Mouse (Mus musculus) lung, embryonic 16.5 days (tissue): ENCODE data around the gene Uchl3. TPM values are rescaled to one million over a fixed set of nuclear protein-coding genes. Genes with fewer than 3 reads are reported as not detected.

Experiments
- ATAC-seq: fragments of 200-750 bp; cut with Nextera tagmentation; 2 replicates; pipeline ENCODE4 v1.8.0; 2017; ENCODE audit warnings: low read depth, mild to moderate bottlenecking, moderate library complexity
- H3K27ac ChIP-seq: fragments of 300-500 bp; sonication (generic); 2 replicates; pipeline ENCODE4 v1.5.1; 2014; ENCODE audit warnings: mild to moderate bottlenecking, control low read depth, low read length
- H3K27me3 ChIP-seq: fragments of 300-500 bp; sonication (generic); 2 replicates; pipeline ENCODE4 v1.6.1; 2014; ENCODE audit warnings: low read depth, low read length, mixed read lengths; ENCODE audit not compliant: control insufficient read depth, insufficient read depth
- H3K36me3 ChIP-seq: fragments of 300-500 bp; sonication (generic); 2 replicates; pipeline ENCODE4 v1.6.1; 2014; ENCODE audit warnings: low read length; ENCODE audit not compliant: control insufficient read depth, insufficient read depth
- H3K4me1 ChIP-seq: fragments of 300-500 bp; sonication (generic); replicated peaks from 2 replicates; pipeline ENCODE4 v1.6.1; 2014; ENCODE audit warnings: low read length, mixed read lengths; ENCODE audit not compliant: control insufficient read depth, insufficient read depth
- H3K4me2 ChIP-seq: fragments of 300-500 bp; sonication (generic); 2 replicates; pipeline ENCODE4 v1.6.1; 2014; ENCODE audit warnings: low read depth, low read length, control low read depth
- H3K4me3 ChIP-seq: fragments of 300-500 bp; sonication (generic); 2 replicates; pipeline ENCODE4 v1.5.1; 2014; ENCODE audit warnings: mild to moderate bottlenecking, low read length, control low read depth
- H3K9ac ChIP-seq: fragments of 300-500 bp; sonication (generic); 2 replicates; pipeline ENCODE4 v1.6.1; 2014; ENCODE audit warnings: low read length, control low read depth
- H3K9me3 ChIP-seq: fragments of 300-500 bp; sonication (generic); 2 replicates; pipeline ENCODE4 v1.6.1; 2016; ENCODE audit warnings: low read length; ENCODE audit not compliant: control insufficient read depth
- WGBS: fragments of 180-500 bp; shearing (Covaris S2); extraction: QIAGEN DNeasy Blood & Tissue Kit; methylation state at CpG from one replicate; pipeline ENCODE4 v1.1.7; 2014; 5-methylcytosine and 5-hydroxymethylcytosine counted together
- polyA plus RNA-seq: library from polyadenylated mRNA; unstranded; fragments of >200 nt; fragmentation: Nextera tagmentation; extraction: Ambion mirVana; gene quantifications from 2 replicates; pipeline ENCODE4 v1.2.1, GENCODE M21; 2015

The Uchl3 gene
- polyA plus RNA-seq, 1 experiment from 2014 or later, result 98.5 TPM

DNA sequence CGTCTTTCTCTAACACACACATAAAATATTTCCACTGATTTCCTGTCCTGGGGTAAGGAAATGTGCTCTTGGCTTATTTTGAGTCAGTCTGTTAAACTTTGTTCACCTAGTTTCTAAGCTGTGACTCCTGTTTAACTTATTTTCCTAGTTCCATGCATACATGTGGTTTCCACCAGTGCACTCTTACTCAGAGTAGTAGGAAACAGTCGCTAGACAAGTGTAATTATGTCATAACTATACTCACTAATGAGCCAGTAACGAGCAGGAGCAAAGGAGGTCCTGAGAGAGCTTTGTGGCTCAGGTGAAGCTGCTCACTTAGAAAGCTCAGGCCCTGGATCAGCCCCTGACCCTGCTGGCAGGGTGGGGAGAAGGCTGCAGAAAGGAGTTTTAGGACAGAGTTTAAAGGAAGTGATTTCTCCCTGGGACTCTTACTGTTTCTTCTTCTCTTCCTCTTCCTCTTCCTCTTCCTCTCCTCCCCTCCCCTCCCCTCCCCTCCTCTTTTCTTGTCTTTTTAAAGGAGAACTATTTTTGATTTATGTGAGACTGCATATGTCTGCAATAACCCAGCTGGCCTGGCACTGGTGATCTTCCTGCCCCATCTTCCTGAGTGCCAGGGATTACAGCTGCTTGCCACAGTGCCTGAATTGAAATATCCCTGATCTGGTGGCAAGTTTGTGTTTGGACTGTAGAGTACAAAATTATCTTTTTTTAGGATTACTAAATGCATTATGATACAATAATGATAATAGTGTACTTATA lies 8.1 kb downstream of the Uchl3 start:
- Histone ChIP-seq H3K9ac (no peak overlapping the region), H3K4me2 (no peak overlapping the region), H3K36me3 (peaks cover 6% of the 10 kb centered on the region), H3K4me3 (no peak overlapping the region), H3K27me3 (no peaks in the 10 kb centered on the region), H3K4me1 (no peaks in the 10 kb centered on the region), H3K9me3 (no peaks in the 10 kb centered on the region), H3K27ac (no peak overlapping the region)
- ATAC-seq, result no peak
- 61% methylated on average over 3 of the region's 3 CpGs for WGBS

GRCm38 (mm10) chr14:101664274-101664673 lies 10.5 kb downstream of the Uchl3 start:
- no peak for ATAC-seq
- peaks cover 6% of the 10 kb centered on the region for H3K36me3 ChIP-seq
- no peak overlapping the region for H3K9ac ChIP-seq
- H3K27ac ChIP-seq, result no peak overlapping the region
- WGBS, result 80% methylated on average over 3 of the region's 3 CpGs
- H3K9me3 ChIP-seq, result no peaks in the 10 kb centered on the region
- no peaks in the 10 kb centered on the region for H3K27me3 ChIP-seq
- no peak overlapping the region for H3K4me3 ChIP-seq
- H3K4me2 ChIP-seq, result no peak overlapping the region
- no peaks in the 10 kb centered on the region for H3K4me1 ChIP-seq

DNA sequence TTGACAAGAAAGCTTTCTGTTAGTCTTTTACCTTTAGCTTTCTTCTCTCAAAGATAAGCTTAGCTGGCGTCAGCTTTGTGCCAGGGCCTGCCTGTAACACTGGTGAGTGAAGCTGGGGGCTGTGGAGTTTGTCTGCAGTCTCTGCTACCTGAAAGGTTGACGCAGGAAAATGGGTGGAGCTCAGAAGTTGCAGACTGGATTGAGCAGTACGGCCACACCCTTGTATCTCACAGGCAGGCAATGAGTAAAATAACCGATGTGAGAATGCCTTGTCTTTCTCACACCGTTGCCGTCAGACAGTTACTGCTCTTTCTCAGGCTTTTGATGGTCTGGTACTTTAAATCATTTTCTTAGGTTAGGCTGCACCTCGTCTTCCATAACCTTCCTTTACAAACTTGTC lies 12.3 kb downstream of the Uchl3 start:
- Histone ChIP-seq H3K27ac (no peak overlapping the region), H3K36me3 (peaks cover 3% of the 10 kb centered on the region), H3K4me1 (no peaks in the 10 kb centered on the region), H3K4me3 (no peak overlapping the region), H3K9ac (no peak overlapping the region), H3K4me2 (no peak overlapping the region), H3K27me3 (no peaks in the 10 kb centered on the region), H3K9me3 (no peaks in the 10 kb centered on the region)
- 85% methylated on average over 7 of the region's 7 CpGs for WGBS
- ATAC-seq, result no peak

- WGBS, result 81% methylated on average over 5 of the region's 5 CpGs
- H3K4me3 ChIP-seq, result no peak overlapping the region
- peaks cover 3% of the 10 kb centered on the region for H3K36me3 ChIP-seq
- no peak for ATAC-seq
- no peaks in the 10 kb centered on the region for H3K4me1 ChIP-seq
- H3K27me3 ChIP-seq, result no peaks in the 10 kb centered on the region
- H3K9me3 ChIP-seq, result no peaks in the 10 kb centered on the region
- H3K27ac ChIP-seq, result no peak overlapping the region
- no peak overlapping the region for H3K4me2 ChIP-seq
- H3K9ac ChIP-seq, result no peak overlapping the region
Measured at GRCm38 (mm10) chr14:101666536-101666935, 12.8 kb downstream of the Uchl3 start.

DNA sequence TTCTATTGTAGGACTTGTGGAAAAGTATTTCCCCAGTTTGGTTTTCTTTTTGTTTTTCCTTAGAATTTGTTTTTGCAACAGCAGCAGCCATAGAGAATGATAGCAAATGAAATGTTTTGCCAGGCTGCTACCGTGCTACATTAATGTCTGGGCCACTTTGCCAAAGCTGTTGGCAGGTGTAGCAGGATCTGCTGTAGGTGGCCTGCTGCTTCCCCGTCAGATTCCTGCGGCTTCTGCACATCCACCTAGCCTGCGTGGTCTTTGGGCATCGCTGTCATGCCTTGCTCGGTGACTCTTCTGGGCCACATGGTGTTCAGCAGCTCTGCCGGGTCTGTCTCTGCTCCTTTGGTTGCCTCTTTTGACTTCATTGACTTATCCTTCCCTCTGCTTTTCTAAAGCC lies 14.9 kb downstream of the Uchl3 start:
- Histone ChIP-seq H3K4me3 (no peak overlapping the region), H3K4me2 (no peak overlapping the region), H3K27ac (no peak overlapping the region), H3K4me1 (no peaks in the 10 kb centered on the region), H3K9ac (no peak overlapping the region), H3K36me3 (peaks cover 3% of the 10 kb centered on the region), H3K27me3 (no peaks in the 10 kb centered on the region), H3K9me3 (no peaks in the 10 kb centered on the region)
- WGBS, result 90% methylated on average over 7 of the region's 7 CpGs
- ATAC-seq, result no peak

GRCm38 (mm10) chr14:101672226-101672625 lies 18.5 kb downstream of the Uchl3 start:
- no peak overlapping the region for H3K4me3 ChIP-seq
- ATAC-seq, result no peak
- H3K27me3 ChIP-seq, result no peaks in the 10 kb centered on the region
- no peak overlapping the region for H3K4me2 ChIP-seq
- H3K36me3 ChIP-seq, result peaks cover 3% of the 10 kb centered on the region
- WGBS, result 87% methylated on average over 1 of the region's 1 CpGs
- H3K9ac ChIP-seq, result no peak overlapping the region
- H3K4me1 ChIP-seq, result no peaks in the 10 kb centered on the region
- H3K27ac ChIP-seq, result no peak overlapping the region
- H3K9me3 ChIP-seq, result no peaks in the 10 kb centered on the region

- 84% methylated on average over 6 of the region's 6 CpGs for WGBS
- H3K27me3 ChIP-seq, result no peaks in the 10 kb centered on the region
- no peak overlapping the region for H3K4me2 ChIP-seq
Measured at GRCm38 (mm10) chr14:101687696-101688095, 33.9 kb downstream of the Uchl3 start.

GRCm38 (mm10) chr14:101688406-101688805 lies 34.6 kb downstream of the Uchl3 start:
- Histone ChIP-seq H3K9ac (no peak overlapping the region), H3K4me1 (no peaks in the 10 kb centered on the region), H3K27me3 (no peaks in the 10 kb centered on the region), H3K4me3 (no peak overlapping the region), H3K36me3 (no peaks in the 10 kb centered on the region), H3K9me3 (no peaks in the 10 kb centered on the region), H3K4me2 (no peak overlapping the region), H3K27ac (no peak overlapping the region)
- no peak for ATAC-seq
- 80% methylated on average over 2 of the region's 2 CpGs for WGBS

More at GRCm38 (mm10) chr14:101687696-101688095, 33.9 kb downstream of the Uchl3 start:
- no peaks in the 10 kb centered on the region for H3K9me3 ChIP-seq
- no peaks in the 10 kb centered on the region for H3K4me1 ChIP-seq
- no peak overlapping the region for H3K27ac ChIP-seq
- no peak for ATAC-seq
- H3K4me3 ChIP-seq, result no peak overlapping the region
- H3K36me3 ChIP-seq, result no peaks in the 10 kb centered on the region
- no peak overlapping the region for H3K9ac ChIP-seq

GRCm38 (mm10) chr14:101704479-101704878 lies 50.7 kb downstream of the Uchl3 start:
- 56% methylated on average over 4 of the region's 4 CpGs for WGBS
- no peaks in the 10 kb centered on the region for H3K4me1 ChIP-seq
- ATAC-seq, result no peak

More at GRCm38 (mm10) chr14:101704479-101704878, 50.7 kb downstream of the Uchl3 start:
- Histone ChIP-seq H3K36me3 (no peaks in the 10 kb centered on the region), H3K9me3 (no peaks in the 10 kb centered on the region), H3K27me3 (no peaks in the 10 kb centered on the region), H3K4me2 (no peak overlapping the region), H3K9ac (no peak overlapping the region), H3K27ac (no peak overlapping the region), H3K4me3 (no peak overlapping the region)
